Mouse (Mus musculus) embryonic fibroblast, embryonic 13.5 days (primary cell): ENCODE data around the gene Cchcr1.

Experiments used
- CTCF ChIP-seq: IDR thresholded peaks from 2 replicates; pipeline ENCODE4 v1.5.1; 2011; ENCODE audit warnings: mild to moderate bottlenecking, control low read depth, low read length, moderate library complexity, borderline replicate concordance; ENCODE audit not compliant: insufficient read depth
- POLR2A ChIP-seq: IDR thresholded peaks from 2 replicates; pipeline ENCODE4 v1.6.1; 2011; ENCODE audit warnings: low read depth, mild to moderate bottlenecking, control low read depth, low read length, moderate library complexity

- TF ChIP-seq CTCF, result no peak
- TF ChIP-seq POLR2A, result no peak
Measured at GRCm38 (mm10) chr17:35532360-35532759, 15.5 kb downstream of the Cchcr1 start.
